Mouse (Mus musculus) hindlimb bud, embryonic 11.5 days (tissue): ENCODE results near the gene Col2a1.

ENCODE experiments used
- DNase-seq: peaks from one replicate; pipeline ENCODE4 v3.0.0-alpha.2; 2012; ENCODE audit warnings: low read depth, low spot score; ENCODE audit errors: extremely low spot score

The Col2a1 gene

DNA sequence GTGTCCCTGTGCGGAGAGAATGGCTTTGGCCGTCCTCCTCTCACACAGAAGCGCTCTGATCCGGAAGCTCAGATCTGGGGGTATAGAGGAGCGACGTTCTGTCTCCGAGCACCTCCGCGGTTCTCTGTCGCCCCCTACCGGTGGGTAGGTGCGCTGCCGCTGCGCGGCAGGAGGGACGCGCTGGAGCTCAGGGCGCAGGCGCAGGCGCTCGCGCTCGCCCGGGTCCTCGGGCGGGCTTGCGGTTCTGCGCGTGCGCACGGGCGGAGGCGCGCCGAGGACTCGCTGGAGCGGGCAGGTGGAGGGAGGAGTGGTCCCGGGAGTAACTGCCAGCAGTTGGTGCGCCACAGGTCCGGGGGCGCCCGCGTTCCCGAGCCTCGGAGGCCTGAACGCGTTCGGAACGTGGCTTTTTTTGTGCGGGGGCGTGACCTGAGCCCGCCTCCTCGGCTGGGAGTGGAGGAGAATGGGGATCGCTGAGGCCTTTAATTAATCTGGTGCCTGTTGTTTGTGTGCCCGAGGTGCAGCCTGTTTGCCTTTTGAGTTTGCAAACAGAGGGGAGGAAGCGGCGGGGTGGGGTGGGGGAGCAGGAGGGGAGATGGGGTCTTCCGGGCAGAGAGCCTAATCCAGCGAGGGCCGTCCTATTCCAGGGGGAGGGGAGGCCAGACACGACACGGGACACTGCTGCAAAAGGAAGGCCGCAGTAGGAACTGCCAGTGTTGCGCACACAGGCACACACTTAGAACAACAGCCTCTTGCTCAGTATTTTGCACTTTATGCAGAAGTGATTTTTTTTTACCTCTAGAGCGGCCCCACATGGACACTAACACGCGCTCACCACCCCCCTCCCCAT, 40.3 kb downstream of the Col2a1 start, which contains the start of gene Tmem106c:
Gene Tmem106c (plus strand): TSS at position 212 of the 847 bp plus-strand sequence.
- DNase-seq: peak; percentile 92

DNA sequence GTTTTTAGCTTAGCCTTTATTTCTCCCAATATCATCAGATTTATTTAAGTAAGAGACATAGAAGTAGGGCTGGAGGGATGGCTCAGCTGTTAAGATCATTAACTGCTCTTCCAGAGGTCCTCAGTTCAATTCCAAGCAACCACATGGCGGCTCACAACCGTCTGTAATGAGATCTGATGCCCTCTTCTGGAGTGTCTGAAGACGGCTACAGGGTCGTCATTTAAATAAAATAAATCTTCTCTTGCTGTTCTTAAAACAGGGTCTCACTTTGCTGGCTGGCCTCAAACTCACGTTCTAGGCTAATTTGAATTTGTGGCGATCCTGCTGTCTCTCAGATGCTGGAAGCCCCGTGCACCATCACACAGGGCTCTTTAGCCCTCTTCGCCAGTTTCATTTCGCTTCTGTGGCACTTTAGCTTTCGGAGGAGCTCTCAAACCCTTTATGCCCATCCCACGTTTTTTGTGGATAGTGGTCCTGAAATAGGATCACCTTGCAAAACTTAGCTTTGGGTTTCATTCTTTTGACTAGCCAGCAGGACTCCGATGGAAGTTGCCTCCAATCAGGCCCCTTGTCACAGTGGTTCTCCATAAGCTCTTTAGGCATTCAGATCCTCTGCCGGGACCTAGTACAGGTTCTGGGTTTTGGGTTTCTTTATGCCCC, 41.0 kb downstream of the Col2a1 start:
- DNase-seq: no peak

DNA sequence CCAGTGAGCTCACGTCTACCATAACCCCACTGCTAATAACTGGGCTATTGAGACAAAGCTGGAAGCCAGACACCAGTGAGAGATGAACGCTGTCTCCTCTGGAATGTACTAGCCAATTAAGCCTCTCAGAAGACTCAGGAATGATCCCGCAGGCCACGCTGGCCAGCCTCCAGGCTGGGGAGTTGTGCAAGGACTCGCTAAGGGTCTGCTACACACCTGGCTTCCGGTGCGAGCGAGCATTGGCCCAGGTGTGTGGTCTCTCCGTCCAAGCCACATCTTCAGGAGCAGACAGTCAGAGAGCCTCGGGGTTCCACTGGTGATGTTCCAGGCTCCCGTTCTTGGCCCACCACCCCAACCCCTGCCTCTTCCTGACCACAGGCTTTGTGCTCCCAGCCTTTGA, 48.1 kb downstream of the Col2a1 start:
- no peak for DNase-seq

DNA sequence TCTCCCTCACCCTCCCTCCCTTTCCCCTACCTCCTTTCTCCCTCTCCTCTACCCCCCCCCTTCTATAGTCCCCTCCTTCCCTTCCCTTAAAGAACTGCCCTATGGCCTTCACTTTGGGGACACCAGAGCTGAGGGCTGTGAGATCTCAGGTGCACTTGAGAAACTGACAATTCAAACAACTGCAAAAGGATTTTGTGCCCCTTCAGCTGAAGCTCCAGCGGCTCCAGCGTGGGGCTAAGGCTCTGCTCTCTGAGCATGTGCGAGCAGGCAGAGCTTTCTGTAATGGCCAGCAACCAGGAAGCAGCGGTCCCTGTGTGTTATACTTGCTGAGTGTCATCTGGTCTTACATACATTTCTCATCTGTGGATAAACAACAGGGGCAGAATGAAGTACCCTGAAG, 48.8 kb downstream of the Col2a1 start:
- no peak for DNase-seq

DNA sequence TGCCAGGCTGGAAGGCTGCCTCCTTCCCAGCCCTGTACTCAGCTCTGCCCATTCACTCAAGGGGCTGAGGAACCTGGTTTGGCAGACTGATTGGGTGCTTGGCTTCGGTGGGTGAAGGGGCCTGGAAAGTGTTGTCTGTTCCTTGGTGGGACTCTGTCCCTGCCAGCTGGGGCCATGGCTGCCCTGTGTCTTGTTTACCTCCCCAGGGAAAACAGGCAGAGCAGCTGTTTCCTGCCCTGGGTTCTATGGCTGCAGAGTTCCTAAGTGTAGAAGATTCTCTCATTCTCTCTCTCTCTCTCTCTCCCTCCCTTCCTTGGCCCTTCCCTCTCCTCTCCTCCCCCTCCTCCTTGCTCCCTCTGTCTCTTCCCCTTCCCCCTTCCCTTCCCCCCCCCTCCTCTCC, 49.2 kb downstream of the Col2a1 start:
- DNase-seq: no peak

DNA sequence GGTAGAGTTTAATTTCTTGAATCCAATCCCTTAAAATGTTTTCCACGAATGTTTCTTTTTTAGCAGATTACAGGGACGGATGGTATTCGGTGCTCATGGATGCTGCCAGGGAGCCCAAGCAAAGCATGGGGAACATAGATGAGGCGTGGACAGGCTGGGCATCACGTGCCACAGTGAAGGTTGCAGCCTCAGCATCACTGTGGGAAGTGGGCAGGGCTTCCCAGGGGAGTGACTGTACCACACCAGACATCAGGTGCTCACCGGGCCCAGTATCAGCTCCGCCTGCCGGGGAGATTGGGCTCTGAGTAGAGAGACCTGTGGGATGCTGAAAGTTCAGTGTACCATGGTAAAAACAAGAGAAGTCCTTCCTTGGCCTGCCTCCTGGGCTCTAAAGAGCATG, 49.8 kb downstream of the Col2a1 start:
- no peak for DNase-seq

DNA sequence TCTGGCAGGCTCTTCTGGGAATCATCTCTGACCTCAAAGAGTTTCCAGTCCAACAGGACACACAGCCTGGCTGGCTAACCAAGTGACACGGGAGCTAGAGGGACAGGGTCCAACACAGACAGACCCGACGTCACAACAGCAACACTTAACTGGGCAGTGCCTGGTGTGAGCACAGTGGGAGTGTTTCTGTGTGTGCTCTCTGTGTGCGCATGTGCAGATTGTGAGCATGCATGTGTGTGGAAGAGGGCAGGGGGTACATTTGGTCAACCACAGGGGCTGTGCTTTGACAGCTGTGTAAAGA, 51.7 kb downstream of the Col2a1 start:
- DNase-seq: no peak

DNA sequence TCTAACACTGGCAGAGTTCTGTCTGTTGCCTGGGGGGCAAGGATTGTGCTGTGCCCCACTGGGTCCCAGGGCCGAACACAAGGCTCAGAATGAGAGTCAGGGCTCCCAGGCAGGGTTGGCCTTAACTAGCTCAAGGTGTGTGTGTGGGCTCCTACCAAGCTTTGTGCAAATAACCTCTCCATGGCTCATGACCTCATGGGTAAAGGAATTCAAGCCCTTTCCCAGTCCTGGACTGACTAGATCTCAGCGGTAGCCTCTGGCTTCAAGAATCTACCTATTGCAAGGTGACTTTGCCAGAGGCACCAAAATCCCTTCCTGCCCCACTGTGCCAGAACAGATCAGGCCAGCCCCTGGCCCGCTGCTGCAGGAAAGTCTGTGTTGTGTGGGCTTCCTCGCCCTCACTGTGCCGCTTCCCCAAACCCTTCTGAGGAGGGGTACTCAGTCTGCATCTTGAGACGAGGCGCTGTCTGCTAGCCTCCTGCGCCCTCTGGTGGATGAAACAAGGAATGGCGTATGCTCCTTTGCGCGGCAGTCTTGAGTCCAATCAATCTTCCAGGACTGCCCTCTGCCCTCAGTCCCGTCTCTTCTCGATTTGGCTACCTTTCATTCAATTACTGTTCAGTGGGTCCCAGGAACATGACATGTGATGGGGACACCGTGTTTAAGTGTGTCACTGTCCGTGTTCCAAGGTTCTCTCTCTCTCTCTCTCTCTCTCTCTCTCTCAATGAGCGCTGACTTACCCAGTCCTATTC, 52.2 kb downstream of the Col2a1 start:
- DNase-seq: peak; percentile 54

DNA sequence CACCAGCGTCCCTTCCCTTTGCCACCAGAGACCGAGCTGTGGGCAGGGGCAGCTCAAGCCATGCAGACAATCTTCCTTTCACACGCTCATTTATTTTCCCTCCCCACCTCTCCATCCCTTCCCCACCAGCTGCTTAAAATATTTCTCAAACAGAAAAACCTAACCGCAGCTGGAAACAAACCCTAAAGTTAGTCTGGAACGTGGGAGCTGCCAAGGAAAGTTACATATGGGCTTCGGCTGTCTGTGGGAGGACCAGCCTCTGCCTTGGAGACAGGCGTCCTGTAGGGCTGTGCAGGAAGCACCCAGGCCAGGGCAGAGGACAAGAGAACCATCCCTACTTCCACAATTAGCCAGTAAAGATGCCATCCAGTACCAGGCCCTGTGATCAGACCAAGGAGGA, 54.3 kb downstream of the Col2a1 start:
- DNase-seq: no peak

DNA sequence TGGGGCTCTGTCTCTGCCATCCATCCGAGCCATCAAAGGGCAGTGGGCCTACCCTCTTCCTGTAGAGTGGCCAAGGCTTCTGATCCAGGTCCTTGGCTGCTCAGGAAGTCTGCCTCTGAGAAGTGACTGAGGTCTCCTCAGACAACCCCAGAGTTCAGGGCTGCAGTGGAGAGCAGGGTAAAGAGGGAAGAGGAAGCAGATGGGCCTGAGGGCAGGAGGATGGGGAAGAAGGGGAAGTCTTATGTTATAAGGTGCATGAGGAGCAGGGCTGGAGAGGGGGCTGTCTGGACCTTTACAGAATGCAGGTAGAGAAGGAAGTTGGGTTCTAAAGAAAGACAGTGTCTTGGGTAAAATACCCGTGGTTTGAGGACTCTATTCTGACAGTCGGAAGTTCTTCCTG, 54.8 kb downstream of the Col2a1 start:
- DNase-seq: no peak

DNA sequence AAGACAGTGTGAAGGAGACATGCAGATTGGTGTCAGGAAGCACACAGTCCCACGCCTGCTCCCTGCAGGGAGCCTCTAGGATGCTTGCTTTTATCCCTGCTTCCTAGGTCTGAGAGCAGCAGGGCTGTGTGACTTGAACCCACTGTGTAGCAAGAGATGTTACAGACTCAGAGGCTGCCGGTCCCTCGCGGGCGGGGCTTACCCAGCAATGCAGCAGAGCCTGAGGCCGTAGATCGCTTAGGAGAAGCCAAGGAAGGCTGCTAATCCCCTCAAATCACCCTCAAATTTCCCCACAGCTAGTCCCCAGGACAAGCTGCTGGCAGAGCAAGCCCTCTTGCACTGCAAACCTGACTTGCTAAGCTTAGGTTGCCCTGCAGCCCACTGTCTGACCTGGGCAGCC, 55.8 kb downstream of the Col2a1 start:
- DNase-seq: no peak

DNA sequence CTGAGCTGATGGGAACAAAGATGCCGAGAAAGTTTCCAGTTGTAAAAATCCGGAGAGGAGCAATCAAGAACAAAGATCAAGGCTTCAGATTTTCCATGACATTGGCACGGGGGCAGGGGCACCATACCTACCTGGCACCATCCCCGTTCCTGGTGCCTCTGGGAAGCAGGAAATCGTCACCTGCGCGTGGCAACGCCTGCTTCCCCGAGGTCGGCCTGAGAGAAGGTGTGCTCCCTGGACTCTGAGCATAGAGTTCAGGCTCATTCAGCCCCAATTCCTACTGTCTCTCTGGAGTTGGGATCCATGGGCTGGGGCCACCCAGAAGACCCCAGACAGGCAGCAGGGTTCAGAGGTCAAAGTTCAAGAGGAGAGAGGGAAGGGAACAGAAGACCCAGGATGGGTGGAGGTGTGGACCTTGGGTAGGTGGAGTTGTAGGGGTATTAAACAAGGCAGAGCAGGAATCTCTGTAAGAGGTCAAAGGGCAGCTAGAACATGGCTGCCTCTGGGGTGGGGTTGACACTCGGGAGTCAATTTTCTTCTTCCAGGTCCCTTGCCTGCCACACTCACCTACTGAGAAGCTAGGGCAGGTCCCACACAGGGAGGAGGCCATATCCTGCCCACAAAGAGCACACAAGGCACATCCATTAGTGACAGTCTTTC, 58.7 kb downstream of the Col2a1 start:
- no peak for DNase-seq

DNA sequence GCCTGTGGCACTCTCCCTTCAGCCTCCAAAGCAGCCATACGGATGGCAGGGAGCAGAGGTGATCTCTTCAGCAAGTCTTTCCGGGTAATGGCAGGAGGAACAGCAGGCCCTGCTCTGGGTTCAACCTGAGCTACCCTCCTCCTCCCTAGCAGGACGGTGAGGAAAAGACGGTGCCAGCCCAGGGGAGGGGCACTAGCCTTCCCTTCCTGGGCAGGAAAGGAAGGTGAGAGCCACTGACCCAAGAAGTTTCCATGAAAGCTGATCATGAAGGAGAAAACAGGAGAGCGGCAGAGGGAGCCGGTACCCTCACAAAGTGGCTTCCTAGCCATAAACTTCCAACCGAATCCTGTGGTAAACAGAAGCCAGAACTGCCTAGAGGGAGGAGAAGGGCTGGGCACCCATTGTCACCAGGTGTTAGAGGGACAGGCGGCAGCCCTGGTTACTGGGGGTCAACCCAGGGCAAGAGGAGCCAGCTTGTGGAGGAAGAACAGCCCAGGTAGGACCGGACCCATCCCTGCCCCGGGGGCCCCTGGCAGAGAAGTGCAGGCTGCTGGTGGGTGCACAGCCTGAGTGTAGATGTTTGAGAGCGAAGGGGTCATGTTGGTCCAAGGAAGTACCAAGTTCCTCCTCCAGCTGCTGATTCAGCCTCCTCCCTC, 59.4 kb downstream of the Col2a1 start:
- DNase-seq: no peak

DNA sequence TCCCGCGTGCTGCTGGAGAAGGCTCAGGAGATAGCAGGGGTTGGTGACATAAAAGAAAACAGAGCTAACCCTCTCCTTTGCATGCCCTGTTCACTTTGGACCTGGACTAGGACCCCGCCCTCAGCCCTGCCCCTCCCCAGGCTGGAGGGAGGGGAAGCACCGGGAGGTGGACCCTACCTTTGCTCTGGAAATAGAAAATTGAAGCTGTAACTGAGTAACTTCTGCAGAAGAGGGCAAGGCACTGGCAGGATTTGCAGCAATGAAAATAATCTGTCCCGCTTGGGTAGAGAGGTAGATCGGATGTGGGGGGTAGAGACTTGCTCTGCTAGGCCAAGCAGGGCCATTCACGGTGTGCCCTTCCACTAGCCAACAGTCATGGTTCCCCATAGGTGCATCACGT, 61.1 kb downstream of the Col2a1 start:
- DNase-seq: no peak

DNA sequence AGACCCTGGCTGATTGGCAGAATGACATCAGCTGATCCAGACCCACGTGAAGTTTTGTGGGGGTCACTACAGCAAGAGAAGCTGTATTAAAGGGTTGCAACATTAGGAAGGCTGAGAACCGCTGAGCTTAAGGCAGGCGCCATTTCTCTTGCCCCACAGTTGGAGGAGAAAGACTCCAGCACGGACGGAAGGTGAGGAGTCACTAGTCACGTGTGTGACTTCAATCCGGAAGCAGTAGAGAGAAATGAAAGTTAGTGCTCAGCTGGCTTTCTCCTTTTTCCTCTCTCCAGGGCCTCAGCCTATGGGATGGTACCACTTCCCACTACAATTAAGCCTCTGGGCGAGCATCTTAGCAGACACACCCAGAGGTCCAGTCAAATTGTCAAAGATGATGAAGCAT, 62.0 kb downstream of the Col2a1 start:
- DNase-seq: no peak

DNA sequence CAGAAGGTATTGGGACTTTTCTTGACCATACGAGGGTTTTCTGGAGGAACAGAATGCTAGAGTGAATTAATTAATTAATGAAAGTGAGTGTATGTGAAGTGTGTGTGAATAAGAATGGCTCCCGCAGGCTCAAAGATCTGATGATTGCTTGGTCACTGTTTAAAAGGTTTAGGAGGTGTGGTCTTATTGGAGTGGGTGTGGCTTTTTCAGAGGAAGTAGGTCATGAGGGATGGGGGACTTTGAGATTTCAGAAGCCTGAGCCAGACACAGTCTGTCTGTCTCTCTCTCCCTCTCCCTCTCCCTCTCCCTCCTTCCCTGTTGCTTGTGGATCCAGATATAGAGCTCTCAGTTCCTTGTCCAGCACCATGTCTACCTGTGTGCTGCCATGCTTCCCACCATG, 63.2 kb downstream of the Col2a1 start:
- no peak for DNase-seq

DNA sequence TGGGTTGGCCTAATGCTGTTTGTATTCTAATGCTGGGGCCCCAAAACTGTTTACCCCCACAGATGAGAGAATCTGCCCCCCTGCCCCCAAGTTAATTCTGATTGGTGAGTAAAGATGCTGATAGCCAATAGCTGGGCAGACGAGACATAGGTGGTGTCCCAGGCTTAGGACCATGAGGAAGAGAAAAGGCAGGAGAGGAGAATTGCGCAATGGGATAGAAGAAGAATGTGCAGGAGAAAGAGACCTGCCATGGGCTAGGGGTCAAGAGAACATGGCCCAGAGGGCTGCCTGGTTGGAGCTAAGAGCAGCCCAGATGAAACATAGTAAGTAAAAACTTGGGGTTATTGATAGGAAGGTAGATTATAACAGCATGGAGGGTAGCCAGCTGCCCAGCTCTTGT, 64.4 kb downstream of the Col2a1 start:
- DNase-seq: no peak

DNA sequence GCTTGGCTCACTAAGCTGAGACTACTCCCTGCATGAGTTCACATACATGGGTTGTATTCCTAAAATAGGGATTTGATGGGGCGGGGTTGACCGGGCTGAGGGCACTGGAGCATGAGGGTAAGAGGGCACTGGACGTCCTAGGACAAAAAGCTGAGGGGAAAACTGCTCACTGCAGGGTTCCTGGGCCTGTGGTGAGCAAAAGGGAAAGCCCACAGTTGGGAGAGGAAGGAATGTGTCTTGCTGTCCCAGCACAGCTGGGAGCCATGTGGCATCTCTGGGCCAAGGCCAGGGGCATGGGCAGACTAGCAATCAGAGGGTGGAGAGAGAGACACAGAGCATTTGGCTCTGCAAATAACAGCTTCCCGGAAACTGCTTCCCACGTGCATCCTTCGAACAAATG, 65.9 kb downstream of the Col2a1 start:
- no peak for DNase-seq

DNA sequence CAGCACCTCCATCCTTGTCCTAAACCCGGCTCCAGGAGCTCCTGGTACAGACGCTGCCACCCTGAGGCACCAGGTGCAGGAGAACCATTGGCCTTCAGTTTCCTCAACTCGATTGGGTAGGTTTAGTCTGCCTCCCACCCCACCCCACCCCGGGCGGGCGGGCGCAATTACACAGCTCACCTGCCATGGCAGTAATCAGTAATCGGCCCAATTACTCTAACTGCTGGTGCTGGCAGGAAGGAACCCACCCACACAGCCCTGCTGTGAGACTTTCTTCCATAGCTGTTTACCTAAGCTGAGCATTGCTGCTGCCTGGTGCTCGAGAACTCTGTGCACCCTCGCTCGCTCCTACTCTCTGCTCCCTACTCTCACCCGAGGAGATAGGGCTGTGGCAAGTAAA, 72.1 kb downstream of the Col2a1 start:
- no peak for DNase-seq

DNA sequence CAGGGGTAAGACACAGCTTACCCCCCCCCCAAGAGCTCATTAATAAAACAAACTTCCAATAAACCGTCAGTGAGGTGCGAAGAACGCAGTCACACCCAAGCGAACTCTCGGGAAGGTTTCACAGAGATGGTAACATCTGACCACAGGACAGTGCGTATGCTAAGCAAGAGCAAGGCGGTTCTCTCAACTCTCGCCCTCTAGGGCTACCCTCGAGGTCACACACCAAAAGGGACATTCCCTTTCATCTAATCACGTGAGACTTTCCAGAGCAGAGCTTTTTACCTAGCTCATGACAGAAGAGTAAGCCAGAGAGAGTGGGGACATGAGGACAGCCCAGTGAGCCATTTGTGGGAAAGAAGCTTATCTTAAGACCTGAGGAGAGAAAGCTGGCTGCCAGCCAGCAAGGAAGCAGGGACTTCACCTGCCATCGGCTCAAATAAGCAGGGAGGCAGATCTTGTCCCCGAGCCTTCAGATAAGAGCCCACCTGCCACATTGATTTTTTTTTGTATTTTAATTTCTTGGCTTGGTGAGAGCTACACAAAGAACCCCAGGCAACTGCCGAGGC, 75.2 kb downstream of the Col2a1 start:
- DNase-seq: no peak

DNA sequence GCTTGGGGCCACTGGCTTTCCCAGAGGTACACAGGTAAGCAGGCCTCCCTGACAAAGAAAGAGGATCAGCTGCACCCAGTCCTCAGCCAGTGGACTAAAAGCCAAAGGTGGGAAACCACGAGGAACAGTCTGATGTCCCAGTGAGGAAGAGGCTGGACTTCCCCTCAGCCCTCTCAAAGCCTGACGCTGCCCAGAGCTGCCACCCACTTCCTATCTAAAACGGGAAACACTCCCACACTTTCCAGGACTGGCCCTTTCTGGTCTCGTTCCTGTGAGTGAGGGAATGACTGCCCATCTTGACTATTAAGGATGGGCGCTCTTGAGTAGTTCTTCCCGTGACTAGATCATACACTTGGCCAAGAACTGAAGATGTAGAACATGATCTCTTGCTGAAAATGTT, 76.7 kb downstream of the Col2a1 start:
- no peak for DNase-seq
